Mouse (Mus musculus): ENCODE data around the gene Rtn3. TPM values are rescaled to one million over a fixed set of nuclear protein-coding genes. Genes with fewer than 3 reads are reported as not detected.

The Rtn3 gene
- total and polyA plus RNA-seq, 3 experiments, result 33.2 to 189 (median 62.7) TPM

DNA sequence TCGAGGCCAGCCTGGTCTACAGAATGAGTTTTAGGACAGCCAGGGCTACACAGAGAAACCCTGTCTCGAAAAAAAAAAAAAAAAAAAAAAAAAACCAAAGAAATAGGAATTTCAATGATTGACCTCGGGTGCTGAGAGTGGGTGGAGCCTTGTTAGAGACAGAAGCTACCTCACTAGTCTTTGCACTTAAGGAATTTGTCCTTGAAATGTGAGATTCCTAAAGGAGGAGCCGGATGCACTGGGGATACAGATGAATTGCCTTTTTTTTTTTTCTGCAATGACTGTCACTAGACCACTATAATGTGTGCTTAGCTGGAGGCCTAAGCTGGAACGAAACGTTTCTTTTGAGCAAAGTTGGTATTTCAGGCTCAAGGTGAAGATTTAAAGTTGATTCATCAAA lies 94.6 kb downstream of the Rtn3 start:
- peaks cover 7% of the 10 kb centered on the region for H3K4me1 ChIP-seq (ENCODE audit: insufficient read depth, low read depth, low read length)
- no peaks in the 10 kb centered on the region for H3K36me3 ChIP-seq (replicated peaks)
- no peak for ATAC-seq (ENCODE audit: extremely low read depth, insufficient number of reproducible peaks, low FRiP score, poor library complexity, severe bottlenecking)
- peaks cover 17% of the 10 kb centered on the region; the same call in 1 of the 2 replicates for H3K27me3 ChIP-seq (ENCODE audit: insufficient read depth, low read length)
- TF ChIP-seq GATA2 (IDR thresholded peaks at IDR 0.05; ENCODE audit: borderline replicate concordance, low read depth, low read length) (no peak), CTCF (IDR thresholded peaks at IDR 0.05; ENCODE audit: low read depth, low read length) (no peak), GATA1 (IDR thresholded peaks at IDR 0.05; ENCODE audit: borderline replicate concordance, low read length) (no peak), TAL1 (conservative IDR thresholded peaks at IDR 0.05; ENCODE audit: low read depth, low read length) (no peak), POLR2AphosphoS5 (IDR thresholded peaks at IDR 0.05; ENCODE audit: insufficient replicate concordance, low read depth, low read length) (no peak)
- no peak overlapping the region for H3K4me3 ChIP-seq (ENCODE audit: low read depth, low read length)
- H3K9me3 ChIP-seq (replicated peaks), result peaks cover 8% of the 10 kb centered on the region
- no peak for DNase-seq (ENCODE audit: low spot score)

DNA sequence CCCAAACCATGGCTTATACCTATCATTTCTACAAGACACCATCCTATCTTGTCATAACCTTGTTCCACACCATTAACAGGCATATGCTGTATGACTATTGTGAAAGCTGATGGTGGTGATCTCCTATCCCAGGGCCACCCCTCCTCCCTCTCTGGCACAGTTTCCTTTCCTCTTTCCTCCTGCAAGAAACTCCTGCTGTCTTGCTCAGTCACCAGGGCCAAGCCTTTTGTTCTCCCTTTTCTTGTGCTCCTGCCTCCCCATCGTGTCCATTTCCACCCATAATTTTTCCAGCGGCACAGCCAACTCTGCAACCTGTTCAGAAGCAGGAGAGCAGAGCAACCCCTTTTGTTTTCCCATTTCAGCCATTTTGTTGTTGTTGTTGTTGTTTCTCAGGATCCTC lies 97.0 kb downstream of the Rtn3 start:
- Histone ChIP-seq H3K4me1 (ENCODE audit: insufficient read depth, low read depth, low read length) (peaks cover 28% of the 10 kb centered on the region), H3K36me3 (replicated peaks) (peaks cover 2% of the 10 kb centered on the region), H3K27me3 (ENCODE audit: insufficient read depth, low read length) (0 out of 2 replicates have a peak, but pooled peaks cover 2% of the 10 kb centered on the region), H3K4me3 (ENCODE audit: low read depth, low read length) (no peak overlapping the region), H3K9me3 (replicated peaks) (peaks cover 6% of the 10 kb centered on the region)
- DNase-seq (ENCODE audit: low spot score) (no peak), ATAC-seq (ENCODE audit: extremely low read depth, insufficient number of reproducible peaks, low FRiP score, poor library complexity, severe bottlenecking) (no peak)
- TF ChIP-seq GATA2 (IDR thresholded peaks at IDR 0.05; ENCODE audit: borderline replicate concordance, low read depth, low read length) (no peak), GATA1 (IDR thresholded peaks at IDR 0.05; ENCODE audit: borderline replicate concordance, low read length) (no peak), CTCF (IDR thresholded peaks at IDR 0.05; ENCODE audit: low read depth, low read length) (no peak), POLR2AphosphoS5 (IDR thresholded peaks at IDR 0.05; ENCODE audit: insufficient replicate concordance, low read depth, low read length) (no peak), TAL1 (conservative IDR thresholded peaks at IDR 0.05; ENCODE audit: low read depth, low read length) (no peak)

DNA sequence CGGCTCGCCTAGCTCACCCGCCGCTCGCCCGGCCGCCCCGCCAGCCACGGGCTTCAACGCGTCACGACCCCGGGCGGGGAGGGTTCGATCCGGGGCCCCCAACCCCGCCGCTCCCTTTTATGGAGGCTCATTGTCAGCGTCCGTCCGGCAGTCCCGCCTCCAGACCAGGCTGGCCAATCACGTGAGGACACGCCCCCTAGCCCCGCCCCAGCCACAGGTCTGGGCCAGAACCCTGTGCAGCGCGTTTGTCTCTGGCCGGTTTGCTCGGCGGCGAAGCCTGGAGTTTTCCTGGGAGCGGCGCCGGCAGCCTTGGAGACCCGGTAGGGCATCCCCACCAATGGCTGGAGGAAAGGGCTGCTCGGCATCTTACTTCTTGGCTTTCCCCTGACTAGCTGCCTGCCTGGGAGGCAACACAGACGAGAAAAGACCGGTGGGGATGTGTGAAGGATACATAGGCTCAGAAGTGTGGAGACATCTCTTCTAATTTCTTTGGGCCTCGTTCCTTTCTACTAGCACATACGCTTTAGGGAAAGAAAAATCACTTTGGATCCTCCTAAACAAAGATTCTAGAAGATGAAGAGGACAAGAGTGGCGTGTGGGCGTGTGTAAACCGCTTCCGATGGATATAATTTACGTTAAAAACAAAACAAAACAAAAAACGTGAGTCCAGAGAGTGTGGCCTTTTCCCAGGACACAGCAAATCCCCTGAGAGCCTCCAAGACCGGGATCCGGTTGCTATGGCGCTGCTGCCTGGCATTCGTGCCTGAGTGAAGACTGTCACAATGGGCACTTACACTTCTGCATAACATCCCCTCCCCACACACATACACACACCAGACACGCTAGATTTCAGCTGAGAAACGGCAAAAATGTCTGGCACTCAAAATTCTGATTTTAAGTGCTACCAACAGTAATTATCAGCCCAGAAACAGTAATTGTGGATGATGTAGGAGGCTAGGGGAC lies 99.9 kb downstream of the Rtn3 start, which contains the start of gene Spindoc:
TSS of gene Spindoc (minus strand) at position 92 of the 963 bp plus-strand sequence.
- Histone ChIP-seq H3K4me3 (ENCODE audit: low read depth, low read length) (peak within 1 kb of the TSS; percentile 89), H3K4me1 (ENCODE audit: insufficient read depth, low read depth, low read length) (peaks cover 32% of the 10 kb centered on the region), H3K9me3 (replicated peaks) (no peaks in the 10 kb centered on the region), H3K27me3 (ENCODE audit: insufficient read depth, low read length) (no peaks in the 10 kb centered on the region), H3K36me3 (replicated peaks) (peaks cover 15% of the 10 kb centered on the region)
- TF ChIP-seq GATA1 (IDR thresholded peaks at IDR 0.05; ENCODE audit: borderline replicate concordance, low read length), result no peak
- ATAC-seq (ENCODE audit: extremely low read depth, insufficient number of reproducible peaks, low FRiP score, poor library complexity, severe bottlenecking) (peak; percentile 91), DNase-seq (ENCODE audit: low spot score) (peak; percentile 96)

DNA sequence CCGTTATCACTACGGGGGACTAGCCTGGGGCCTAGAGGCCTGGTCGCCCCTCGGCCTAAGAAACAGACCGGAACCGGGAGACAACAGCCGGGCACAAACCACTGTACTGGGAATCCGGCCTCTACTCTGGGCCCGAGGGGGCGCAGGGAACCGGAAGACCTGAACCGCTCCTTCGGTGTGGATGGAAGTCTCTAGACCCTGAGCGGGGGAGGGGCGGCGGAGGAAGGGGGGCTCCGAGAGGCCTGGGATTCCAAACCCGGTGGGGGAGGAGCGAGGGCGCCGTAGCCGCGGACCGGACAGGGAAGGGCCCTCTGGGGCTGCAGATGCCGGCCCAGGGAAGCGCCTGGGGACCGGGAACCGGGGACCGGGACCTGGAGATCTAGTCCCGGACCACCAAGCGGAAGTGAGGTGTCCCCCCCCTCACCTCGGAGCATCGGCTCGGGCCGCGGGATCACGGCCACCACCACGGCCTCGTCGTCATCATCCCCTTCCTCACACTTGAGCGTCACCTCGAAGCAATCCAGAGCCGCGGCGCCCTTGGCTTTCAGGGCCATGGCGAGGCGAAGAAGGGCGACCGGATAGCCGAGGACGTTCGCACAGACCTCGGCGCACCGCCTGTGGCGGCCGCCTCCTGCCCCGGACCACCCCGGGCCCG lies 100.7 kb downstream of the Rtn3 start:
- TF ChIP-seq CTCF (IDR thresholded peaks at IDR 0.05; ENCODE audit: low read depth, low read length) (no peak), GATA1 (IDR thresholded peaks at IDR 0.05; ENCODE audit: borderline replicate concordance, low read length) (no peak), POLR2AphosphoS5 (IDR thresholded peaks at IDR 0.05; ENCODE audit: insufficient replicate concordance, low read depth, low read length) (no peak), GATA2 (IDR thresholded peaks at IDR 0.05; ENCODE audit: borderline replicate concordance, low read depth, low read length) (no peak), TAL1 (conservative IDR thresholded peaks at IDR 0.05; ENCODE audit: low read depth, low read length) (no peak)
- DNase-seq (ENCODE audit: low spot score), result peak; percentile 42
- H3K4me1 ChIP-seq (ENCODE audit: insufficient read depth, low read depth, low read length), result peaks cover 37% of the 10 kb centered on the region

DNA sequence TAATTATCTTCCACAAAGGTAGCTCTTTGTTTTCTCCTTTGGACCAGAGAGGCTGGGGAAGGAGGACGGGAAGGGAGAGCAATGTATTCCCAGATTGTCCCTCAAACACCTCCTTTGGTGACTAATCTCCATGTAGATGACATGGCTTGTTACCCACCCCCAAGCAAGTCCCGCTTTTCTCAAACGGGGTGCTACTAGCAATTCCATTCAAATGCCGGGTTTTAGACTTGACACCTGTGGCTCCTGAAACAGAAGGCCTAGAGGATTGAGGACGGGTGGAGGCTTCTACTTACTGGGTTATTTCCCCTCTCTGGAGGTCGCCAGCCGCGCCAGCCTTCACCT lies 101.2 kb downstream of the Rtn3 start:
- ATAC-seq (ENCODE audit: extremely low read depth, insufficient number of reproducible peaks, low FRiP score, poor library complexity, severe bottlenecking), result no peak
- Histone ChIP-seq H3K27me3 (ENCODE audit: insufficient read depth, low read length) (no peaks in the 10 kb centered on the region), H3K4me3 (ENCODE audit: low read depth, low read length) (peak overlapping the region; percentile 89), H3K9me3 (replicated peaks) (no peaks in the 10 kb centered on the region), H3K36me3 (replicated peaks) (peaks cover 17% of the 10 kb centered on the region), H3K4me1 (ENCODE audit: insufficient read depth, low read depth, low read length) (peaks cover 37% of the 10 kb centered on the region)
- DNase-seq (ENCODE audit: low spot score), result peak; percentile 12
- TF ChIP-seq GATA2 (IDR thresholded peaks at IDR 0.05; ENCODE audit: borderline replicate concordance, low read depth, low read length) (no peak), POLR2AphosphoS5 (IDR thresholded peaks at IDR 0.05; ENCODE audit: insufficient replicate concordance, low read depth, low read length) (no peak), TAL1 (conservative IDR thresholded peaks at IDR 0.05; ENCODE audit: low read depth, low read length) (no peak), GATA1 (IDR thresholded peaks at IDR 0.05; ENCODE audit: borderline replicate concordance, low read length) (no peak), CTCF (IDR thresholded peaks at IDR 0.05; ENCODE audit: low read depth, low read length) (no peak)

More for the DNA sequence above, 100.7 kb downstream of the Rtn3 start:
- H3K4me3 ChIP-seq (ENCODE audit: low read depth, low read length), result peak overlapping the region; percentile 89
- peaks cover 17% of the 10 kb centered on the region for H3K36me3 ChIP-seq (replicated peaks)
- no peaks in the 10 kb centered on the region for H3K27me3 ChIP-seq (ENCODE audit: insufficient read depth, low read length)
- ATAC-seq (ENCODE audit: extremely low read depth, insufficient number of reproducible peaks, low FRiP score, poor library complexity, severe bottlenecking), result no peak
- no peaks in the 10 kb centered on the region for H3K9me3 ChIP-seq (replicated peaks)

DNA sequence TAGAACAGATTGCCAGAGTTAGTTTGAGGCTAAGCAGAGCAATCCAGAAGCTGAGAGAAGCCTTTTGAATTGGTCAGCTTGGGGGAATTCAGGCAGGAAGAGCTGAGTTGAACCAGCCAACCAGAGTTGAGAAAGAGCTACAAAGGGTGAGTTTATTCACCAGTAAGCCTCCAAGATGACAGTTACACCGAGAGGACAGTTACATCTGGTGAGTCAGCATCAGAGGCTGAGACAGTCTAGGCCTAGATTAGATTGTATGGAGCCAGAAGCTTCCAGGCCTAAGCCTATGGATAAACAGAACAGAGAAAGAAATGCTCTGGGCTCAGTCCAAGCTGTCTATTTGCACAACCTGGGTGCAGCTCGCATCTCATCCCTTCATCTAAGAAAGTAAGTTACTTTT lies 105.4 kb downstream of the Rtn3 start:
- H3K36me3 ChIP-seq (replicated peaks), result peaks cover 57% of the 10 kb centered on the region
- H3K4me1 ChIP-seq (ENCODE audit: insufficient read depth, low read depth, low read length), result peaks cover 24% of the 10 kb centered on the region
- DNase-seq (ENCODE audit: low spot score) (no peak), ATAC-seq (ENCODE audit: extremely low read depth, insufficient number of reproducible peaks, low FRiP score, poor library complexity, severe bottlenecking) (no peak)
- TF ChIP-seq POLR2AphosphoS5 (IDR thresholded peaks at IDR 0.05; ENCODE audit: insufficient replicate concordance, low read depth, low read length) (no peak), TAL1 (conservative IDR thresholded peaks at IDR 0.05; ENCODE audit: low read depth, low read length) (no peak), GATA2 (IDR thresholded peaks at IDR 0.05; ENCODE audit: borderline replicate concordance, low read depth, low read length) (no peak), CTCF (IDR thresholded peaks at IDR 0.05; ENCODE audit: low read depth, low read length) (no peak), GATA1 (IDR thresholded peaks at IDR 0.05; ENCODE audit: borderline replicate concordance, low read length) (no peak)
- no peaks in the 10 kb centered on the region for H3K9me3 ChIP-seq (replicated peaks)
- H3K4me3 ChIP-seq (ENCODE audit: low read depth, low read length), result no peak overlapping the region
- no peaks in the 10 kb centered on the region for H3K27me3 ChIP-seq (ENCODE audit: insufficient read depth, low read length)

Other genes with a start within 250 kb of the Rtn3 start
- gene Naa40, start 242.1 kb downstream of the Rtn3 start, total RNA-seq (2014; fragmentation: Nextera tagmentation), result 67.5 and 67.7 TPM in 2 replicates
- 60.7 and 67.3 TPM in 2 replicates for gene Naa40, start 242.1 kb downstream of the Rtn3 start, total RNA-seq (2017)
- 58.8 and 59.4 TPM in 2 replicates for gene Naa40, start 242.1 kb downstream of the Rtn3 start, polyA plus RNA-seq (2012)
- 20.9 and 22.2 TPM in 2 replicates for gene Rcor2, start 216.0 kb downstream of the Rtn3 start, total RNA-seq (2014; fragmentation: Nextera tagmentation)
- 20.8 and 22.5 TPM in 2 replicates for gene Rcor2, start 216.0 kb downstream of the Rtn3 start, total RNA-seq (2017)
- 62.2 and 74.4 TPM in 2 replicates for gene Rcor2, start 216.0 kb downstream of the Rtn3 start, polyA plus RNA-seq (2012)
- gene Mark2, start 141.4 kb downstream of the Rtn3 start, total RNA-seq (2014; fragmentation: Nextera tagmentation), result 170 and 182 TPM in 2 replicates
- gene Mark2, start 141.4 kb downstream of the Rtn3 start, total RNA-seq (2017), result 18.4 and 22.0 TPM in 2 replicates
- 297 and 319 TPM in 2 replicates for gene Mark2, start 141.4 kb downstream of the Rtn3 start, polyA plus RNA-seq (2012)
- gene Spindoc, start 100.3 kb downstream of the Rtn3 start, total RNA-seq (2014; fragmentation: Nextera tagmentation), result 13.3 and 18.1 TPM in 2 replicates
- gene Spindoc, start 100.3 kb downstream of the Rtn3 start, total RNA-seq (2017), result 8.0 and 8.2 TPM in 2 replicates
- 31.8 and 34.2 TPM in 2 replicates for gene Spindoc, start 100.3 kb downstream of the Rtn3 start, polyA plus RNA-seq (2012)
- gene 2700081O15Rik, start 65.7 kb downstream of the Rtn3 start, total RNA-seq (2014; fragmentation: Nextera tagmentation), result 8.4 and 10.7 TPM in 2 replicates
- 7.0 and 7.4 TPM in 2 replicates for gene 2700081O15Rik, start 65.7 kb downstream of the Rtn3 start, total RNA-seq (2017)
- gene 2700081O15Rik, start 65.7 kb downstream of the Rtn3 start, polyA plus RNA-seq (2012), result 23.1 and 29.4 TPM in 2 replicates
- 74.2 and 76.4 TPM in 2 replicates for gene Atl3, start 10.8 kb upstream of the Rtn3 start, total RNA-seq (2014; fragmentation: Nextera tagmentation)
- 58.2 and 64.6 TPM in 2 replicates for gene Atl3, start 10.8 kb upstream of the Rtn3 start, total RNA-seq (2017)
- gene Atl3, start 10.8 kb upstream of the Rtn3 start, polyA plus RNA-seq (2012), result 7.4 and 10.5 TPM in 2 replicates
- gene Pla2g16, start 74.2 kb upstream of the Rtn3 start, total RNA-seq (2014; fragmentation: Nextera tagmentation), result 0.75 TPM in 1 of 2 replicates, not detected in the other
- 0.06 and 0.22 TPM in 2 replicates for gene Pla2g16, start 74.2 kb upstream of the Rtn3 start, total RNA-seq (2017)
- gene Pla2g16, start 74.2 kb upstream of the Rtn3 start, polyA plus RNA-seq (2012), result not detected in 2 replicates
- gene Lgals12, start 123.9 kb upstream of the Rtn3 start, total RNA-seq (2014; fragmentation: Nextera tagmentation), result not detected in 2 replicates
- gene Lgals12, start 123.9 kb upstream of the Rtn3 start, total RNA-seq (2017), result not detected in 2 replicates
- not detected in 2 replicates for gene Lgals12, start 123.9 kb upstream of the Rtn3 start, polyA plus RNA-seq (2012)
- gene Hrasls5, start 129.3 kb upstream of the Rtn3 start, total RNA-seq (2014; fragmentation: Nextera tagmentation), result not detected in 2 replicates
- gene Hrasls5, start 129.3 kb upstream of the Rtn3 start, total RNA-seq (2017), result not detected in 2 replicates
- gene Hrasls5, start 129.3 kb upstream of the Rtn3 start, polyA plus RNA-seq (2012), result not detected in 2 replicates
- not detected in 2 replicates for gene Slc22a19, start 228.0 kb upstream of the Rtn3 start, total RNA-seq (2014; fragmentation: Nextera tagmentation)
- gene Slc22a19, start 228.0 kb upstream of the Rtn3 start, total RNA-seq (2017), result 0.16 TPM in 1 of 2 replicates, not detected in the other
- not detected in 2 replicates for gene Slc22a19, start 228.0 kb upstream of the Rtn3 start, polyA plus RNA-seq (2012)